ENCODE assay signal across 9 mouse cellular contexts in the genomic region with DNA sequence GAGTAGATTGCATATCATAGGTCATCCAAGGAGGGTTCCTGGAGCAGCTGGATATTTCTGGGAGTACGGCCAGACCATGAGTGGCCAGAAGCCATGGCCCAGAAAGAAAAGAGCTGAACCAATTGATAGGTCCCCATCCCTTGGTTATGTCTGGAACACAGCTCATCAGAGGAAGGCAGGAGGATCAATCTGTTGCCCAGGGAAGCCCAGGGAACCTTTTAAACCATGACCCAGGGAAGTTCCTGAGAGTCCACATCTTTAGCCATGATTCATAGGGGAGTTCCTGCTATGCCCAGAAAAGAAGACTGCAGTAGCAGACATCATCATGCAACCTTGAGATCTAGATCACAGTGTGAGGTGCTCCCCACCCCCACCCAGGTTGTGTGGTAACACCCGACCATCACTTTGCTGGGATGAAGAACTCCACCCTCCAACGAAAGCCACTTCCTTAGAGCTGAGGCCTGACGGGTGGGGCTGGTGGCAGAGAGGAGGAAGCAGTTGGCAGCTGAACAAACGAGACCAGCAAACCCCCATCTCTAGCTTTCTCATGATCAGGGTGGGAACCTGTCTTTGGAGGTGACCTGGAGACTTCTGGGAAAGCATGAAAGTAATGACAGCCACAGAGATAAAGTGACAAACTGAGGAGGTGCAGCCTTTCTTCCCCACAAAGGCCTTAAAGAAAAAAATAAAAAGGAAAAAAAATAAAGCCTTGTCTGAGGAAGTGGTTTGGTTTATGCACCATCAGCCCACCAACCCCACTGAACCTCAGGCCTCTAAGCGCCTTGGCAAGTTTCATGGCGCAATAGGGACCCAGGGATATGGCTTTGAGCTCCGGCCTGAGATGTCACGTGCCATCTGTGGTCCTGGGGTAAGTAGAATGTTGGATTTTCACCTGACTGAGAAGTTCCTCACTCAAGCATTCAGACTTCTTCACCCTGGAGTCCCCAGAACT. TPM values are rescaled to one million over a fixed set of nuclear protein-coding genes. Genes with fewer than 3 reads are reported as not detected.
DNase-seq lines count a peak whose midpoint lies in the region; TF ChIP-seq lines count a peak whose summit lies in the region.
"Had no signal": no experiment of that assay in that cellular context is flagged by ENCODE, and none has a peak within 500 bp of the region (broad histone marks: within the 10 kb centered on the region; RNA-seq: fewer than 3 reads in every experiment).

No protein-coding gene starts in this region.

- peak; percentile 25 for DNase-seq in adrenal gland, postnatal 14 days
- no peak for DNase-seq in adrenal gland, postnatal 10 days
- DNase-seq in lung, postnatal 14 days: peak; percentile 27
- peak; percentile 36 for DNase-seq in splenic B cell, adult 2 months (ENCODE audit: low read depth, low spot score)
- no peak for DNase-seq in right cerebral cortex, postnatal 10 days (ENCODE audit: low spot score in 2 of 2)
- no peak for DNase-seq in yolk sac, embryonic 10.5 days (ENCODE audit: low spot score)
- no peak for DNase-seq in left cerebral cortex, adult 18-20 months (ENCODE audit: low spot score in 2 of 2)

- H3K27me3 ChIP-seq in splenic B cell, adult 2 months (ENCODE audit: control insufficient read depth, insufficient read depth, low read length, poor library complexity, severe bottlenecking): no peaks in the 10 kb centered on the region
- H3K27me3 ChIP-seq: stomach, embryonic 15.5 days had no signal

- TF ChIP-seq POLR2A in bone marrow macrophage, adult 2 months (IDR thresholded peaks at IDR 0.05; ENCODE audit: borderline replicate concordance, low read depth, low read length): no peak

- peak overlapping the region; percentile 92 for H3K27ac ChIP-seq in bone marrow macrophage, adult 2 months (ENCODE audit: insufficient read depth, low read depth, low read length)
- H3K27ac ChIP-seq: stomach, embryonic 15.5 days had no signal

- TF ChIP-seq CTCF in bone marrow macrophage, adult 2 months (IDR thresholded peaks at IDR 0.05; ENCODE audit: low read depth, low read length): no peak

- peaks cover 69% of the 10 kb centered on the region for H3K4me1 ChIP-seq in bone marrow macrophage, adult 2 months (ENCODE audit: control insufficient read depth, insufficient read depth, low read length)
- H3K4me1 ChIP-seq: stomach, embryonic 15.5 days had no signal

- H3K36me3 ChIP-seq in splenic B cell, adult 2 months (ENCODE audit: control insufficient read depth, insufficient read depth, low read length, poor library complexity, severe bottlenecking): no peaks in the 10 kb centered on the region
- H3K36me3 ChIP-seq: stomach, embryonic 15.5 days had no signal

- no peak overlapping the region for H3K4me3 ChIP-seq in bone marrow macrophage, adult 2 months (ENCODE audit: insufficient read depth, low read length)
- H3K4me3 ChIP-seq: stomach, embryonic 15.5 days had no signal

RNA-seq across cellular contexts. Expression of a gene that starts 47.2 kb away (rescaled TPM):
- total RNA-seq in adrenal gland, postnatal 14 days (2021): 10.3 and 16.5 TPM in 2 replicates
- total RNA-seq in adrenal gland, postnatal 10 days (2021): 10 to 100 TPM; 12.5 to 14.9 TPM
- 146 and 151 TPM in 2 replicates for polyA plus RNA-seq in bone marrow macrophage, adult 2 months (2012; ENCODE audit: insufficient read depth, insufficient read length, missing spikeins)
- total RNA-seq in left cerebral cortex, adult 18-20 months (2021): 10 to 100 TPM; 37.8 to 40.1 TPM

Comparison
In these comparisons a context has a peak if more than half of its experiments do, and no peak if none do; other contexts are left out.
1. DNase-seq: peak in adrenal gland, postnatal 14 days (single experiment), lung, postnatal 14 days (single experiment) and splenic B cell, adult 2 months (single experiment); none in adrenal gland, postnatal 10 days (single experiment), right cerebral cortex, postnatal 10 days (0 of 2), yolk sac, embryonic 10.5 days (single experiment) and left cerebral cortex, adult 18-20 months (0 of 2).